Mouse (Mus musculus) MEL (cell line): Measurements from ENCODE around the gene Ctdspl. TPM values are rescaled to one million over a fixed set of nuclear protein-coding genes. Genes with fewer than 3 reads are reported as not detected.

Experiments
- DNase-seq: peaks from one replicate; pipeline ENCODE4 v3.0.0; 2011; ENCODE audit warnings: low read depth, low spot score
- H3K27ac ChIP-seq: 2 replicates; pipeline ENCODE4 v1.5.1; 2012; ENCODE audit warnings: low read depth, mild to moderate bottlenecking, control low read depth, low read length, moderate library complexity; ENCODE audit not compliant: control insufficient read depth
- H3K27me3 ChIP-seq, 2 experiments: fragments of 150-350 bp in 1 of 2; sonication (generic) in 1 of 2; 2 replicates each; pipeline ENCODE4 v1.6.1; 2012; ENCODE audit warnings: low read length in 2 of 2, mild to moderate bottlenecking in 2 of 2, improper control_type of control experiment in 1 of 2, moderate library complexity in 1 of 2; ENCODE audit not compliant: insufficient read depth in 2 of 2, control insufficient read depth in 1 of 2
- H3K36me3 ChIP-seq, 2 experiments: 2 replicates each; pipeline ENCODE4 v1.6.1; 2012 to 2014; ENCODE audit warnings: low read length in 2 of 2, improper control_type of control experiment in 1 of 2, inconsistent platforms in 1 of 2, mild to moderate bottlenecking in 1 of 2; ENCODE audit not compliant: insufficient read depth in 2 of 2, control insufficient read depth in 1 of 2
- H3K4me1 ChIP-seq, 2 experiments: fragments of 150-350 bp in 1 of 2; sonication (generic) in 1 of 2; 2 replicates each; pipeline ENCODE4 v1.6.1; 2012; ENCODE audit warnings: low read length in 2 of 2, improper control_type of control experiment in 1 of 2, mild to moderate bottlenecking in 1 of 2; ENCODE audit not compliant: insufficient read depth in 2 of 2, control insufficient read depth in 1 of 2
- H3K4me3 ChIP-seq, 2 experiments: fragments of 150-350 bp in 1 of 2; sonication (generic) in 1 of 2; 2 replicates each; pipeline ENCODE4 v1.5.1; 2012; ENCODE audit warnings: low read depth in 2 of 2, low read length in 2 of 2, mild to moderate bottlenecking in 2 of 2, moderate library complexity in 2 of 2, control low read depth in 1 of 2, improper control_type of control experiment in 1 of 2; ENCODE audit not compliant: control insufficient read depth in 1 of 2, insufficient read depth in 1 of 2
- H3K79me2 ChIP-seq: 2 replicates; pipeline ENCODE4 v1.6.1; 2012; ENCODE audit warnings: mild to moderate bottlenecking, low read length, moderate library complexity; ENCODE audit not compliant: control insufficient read depth, poor library complexity, insufficient read depth
- H3K9ac ChIP-seq: 2 replicates; pipeline ENCODE4 v1.6.1; 2012; ENCODE audit warnings: low read depth, mild to moderate bottlenecking, control low read depth, low read length, moderate library complexity; ENCODE audit not compliant: control insufficient read depth, poor library complexity, severe bottlenecking
- H3K9me3 ChIP-seq: fragments of 150-350 bp; sonication (generic); replicated peaks from 2 replicates; pipeline ENCODE4 v1.6.1; 2012; ENCODE audit warnings: mild to moderate bottlenecking, low read length, improper control_type of control experiment, moderate library complexity; ENCODE audit not compliant: insufficient read depth
- BHLHE40 ChIP-seq: IDR thresholded peaks from 2 replicates; pipeline ENCODE4 v1.6.1; 2012; ENCODE audit warnings: low read depth, mild to moderate bottlenecking, inconsistent platforms, low read length, improper control_type of control experiment, borderline replicate concordance
- CHD2 ChIP-seq: IDR thresholded peaks from 2 replicates; pipeline ENCODE4 v1.6.1; 2011; ENCODE audit warnings: low read length, improper control_type of control experiment
- CTCF ChIP-seq, 3 experiments: IDR thresholded peaks in 2 of 3; conservative IDR thresholded peaks in 1 of 3; 2 replicates each; pipeline ENCODE4 v1.5.1; 2011 to 2012; ENCODE audit warnings: low read length in 3 of 3, low read depth in 2 of 3, mild to moderate bottlenecking in 2 of 3, improper control_type of control experiment in 1 of 3, inconsistent platforms in 1 of 3, mixed read lengths in 1 of 3, moderate library complexity in 1 of 3; ENCODE audit not compliant: control insufficient read depth in 1 of 3, insufficient read depth in 1 of 3, poor library complexity in 1 of 3, severe bottlenecking in 1 of 3
- ELF1 ChIP-seq: IDR thresholded peaks from 2 replicates; pipeline ENCODE4 v1.6.1; 2014; ENCODE audit warnings: low read depth, mild to moderate bottlenecking, inconsistent platforms, low read length, improper control_type of control experiment, moderate library complexity
- GABPA ChIP-seq: IDR thresholded peaks from 2 replicates; pipeline ENCODE4 v1.6.1; 2012; ENCODE audit warnings: low read depth, mild to moderate bottlenecking, inconsistent platforms, low read length, improper control_type of control experiment, moderate library complexity
- GATA1 ChIP-seq: IDR thresholded peaks from 2 replicates; pipeline ENCODE4 v1.6.1; 2011; ENCODE audit warnings: low read depth, low read length, improper control_type of control experiment
- MAFK ChIP-seq: IDR thresholded peaks from 2 replicates; pipeline ENCODE4 v1.6.1; 2011; ENCODE audit warnings: low read depth, mild to moderate bottlenecking, low read length, improper control_type of control experiment, borderline replicate concordance
- MAX ChIP-seq: IDR thresholded peaks from 2 replicates; pipeline ENCODE4 v1.6.1; 2011; ENCODE audit warnings: low read length, improper control_type of control experiment
- NRF1 ChIP-seq: IDR thresholded peaks from 2 replicates; pipeline ENCODE4 v1.6.1; 2014; ENCODE audit warnings: low read depth, mild to moderate bottlenecking, inconsistent platforms, low read length, improper control_type of control experiment, moderate library complexity; ENCODE audit not compliant: poor library complexity, insufficient read depth, severe bottlenecking
- POLR2AphosphoS5 ChIP-seq: IDR thresholded peaks from 2 replicates; pipeline ENCODE4 v1.6.1; 2012; ENCODE audit warnings: low read depth, borderline replicate concordance, mild to moderate bottlenecking, inconsistent platforms, low read length, moderate library complexity, mixed read lengths
- RAD21 ChIP-seq: IDR thresholded peaks from 2 replicates; pipeline ENCODE4 v1.6.1; 2011; ENCODE audit warnings: mild to moderate bottlenecking, low read depth, low read length, improper control_type of control experiment
- USF2 ChIP-seq, 2 experiments: IDR thresholded peaks; 2 replicates each; pipeline ENCODE4 v1.6.1; 2011 to 2012; ENCODE audit warnings: improper control_type of control experiment in 2 of 2, low read length in 2 of 2, borderline replicate concordance in 1 of 2, inconsistent platforms in 1 of 2, low read depth in 1 of 2, mild to moderate bottlenecking in 1 of 2; ENCODE audit not compliant: insufficient read depth in 1 of 2
- ZMIZ1 ChIP-seq: IDR thresholded peaks from 2 replicates; pipeline ENCODE4 v1.6.1; 2012; ENCODE audit warnings: low read depth, mild to moderate bottlenecking, inconsistent platforms, low read length, improper control_type of control experiment, moderate library complexity
- ZNF384 ChIP-seq: IDR thresholded peaks from 2 replicates; pipeline ENCODE4 v1.6.1; 2012; ENCODE audit warnings: low read depth, mild to moderate bottlenecking, inconsistent platforms, low read length, improper control_type of control experiment
- polyA plus RNA-seq, 2 experiments: library from polyadenylated mRNA; stranded (reverse) in 1 of 2; unstranded in 1 of 2; fragments of >175 nt in 1 of 2; fragments of >200 nt in 1 of 2; gene quantifications; 2 replicates each; pipeline versions ENCODE4 v1.2.1 to v1.2.4; 2012; ENCODE audit warnings: low replicate concordance in 2 of 2, low read depth in 1 of 2; ENCODE audit not compliant: insufficient read length in 2 of 2, insufficient read depth in 1 of 2, missing spikeins in 1 of 2
- total RNA-seq: library from RNA; depleted of rRNA; stranded (reverse); fragments of 300-350 nt; gene quantifications from 2 replicates; pipeline ENCODE4 v1.2.3, GENCODE M21; 2012

Gene Ctdspl
- total and polyA plus RNA-seq, 3 experiments = 15.3 to 20.7 TPM; not detected in 1

GRCm38 (mm10) chr9:118975211-118975671 lies 49.0 kb downstream of the Ctdspl start:
- DNase-seq = no peak
- Histone ChIP-seq H3K79me2 (no peaks in the 10 kb centered on the region), H3K27me3 (no peaks in the 10 kb centered on the region), H3K9ac (no peak overlapping the region)
- TF ChIP-seq GATA1 (no peak), BHLHE40 (no peak)
- TF ChIP-seq, all 39 proteins: peak for 0
- no peaks in the 10 kb centered on the region for H3K9me3 ChIP-seq
- H3K4me3 ChIP-seq = no peak overlapping the region
- H3K4me1 ChIP-seq = peaks cover 2 to 12% of the 10 kb centered on the region in 2 experiments; a peak in 2 of 4 replicates
- peaks cover 0 to 5% of the 10 kb centered on the region in 2 experiments; a peak in 2 of 4 replicates for H3K36me3 ChIP-seq
- H3K27ac ChIP-seq = no peak overlapping the region

DNA sequence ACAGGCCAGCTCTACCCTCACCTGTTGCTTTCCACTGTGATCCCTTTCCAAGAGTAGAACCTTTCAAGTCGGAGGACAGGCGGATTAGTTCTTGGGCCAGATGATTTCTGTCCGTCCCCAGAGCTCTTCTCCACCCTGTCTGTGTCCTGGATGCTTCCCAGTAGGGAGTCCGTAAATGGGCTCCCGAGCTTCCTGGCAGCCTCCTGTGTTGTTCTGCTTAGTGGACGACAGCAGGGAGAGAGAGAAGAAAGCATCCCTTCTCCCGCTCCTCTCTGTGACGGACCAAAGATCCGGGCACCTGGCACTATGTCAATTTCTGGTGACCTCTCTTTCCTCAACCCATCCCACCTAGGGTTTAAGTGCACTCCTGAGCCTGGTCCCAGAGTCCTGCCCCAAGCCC lies 49.5 kb downstream of the Ctdspl start:
- Histone ChIP-seq H3K27ac (no peak overlapping the region), H3K4me1 (peaks cover 2 to 12% of the 10 kb centered on the region in 2 experiments; a peak in 2 of 4 replicates), H3K4me3 (no peak overlapping the region), H3K36me3 (peaks cover 0 to 5% of the 10 kb centered on the region in 2 experiments; a peak in 2 of 4 replicates), H3K9ac (no peak overlapping the region), H3K9me3 (no peaks in the 10 kb centered on the region)
- DNase-seq = no peak
- TF ChIP-seq ZMIZ1 (no peak), NRF1 (no peak), RAD21 (no peak), CHD2 (no peak), MAFK (no peak)
- TF ChIP-seq, all 39 proteins: peak for 0
- no peaks in the 10 kb centered on the region for H3K79me2 ChIP-seq
- no peaks in the 10 kb centered on the region for H3K27me3 ChIP-seq

- H3K79me2 ChIP-seq = no peaks in the 10 kb centered on the region
- H3K27ac ChIP-seq = no peak overlapping the region
- no peaks in the 10 kb centered on the region for H3K9me3 ChIP-seq
- H3K27me3 ChIP-seq = no peaks in the 10 kb centered on the region
- no peak overlapping the region for H3K4me3 ChIP-seq
- peaks cover 0 to 5% of the 10 kb centered on the region in 2 experiments; a peak in 2 of 4 replicates for H3K36me3 ChIP-seq
- no peak for TF ChIP-seq MAFK
- no peak for TF ChIP-seq POLR2AphosphoS5
- TF ChIP-seq GABPA = no peak
- no peak for TF ChIP-seq CTCF (IDR thresholded peaks at IDR 0.05 in 2 of 3, conservative IDR thresholded peaks at IDR 0.05 in 1 of 3; ENCODE audit: control insufficient read depth in 1 of 3, insufficient read depth in 1 of 3, low read depth in 2 of 3, low read length in 3 of 3, poor library complexity in 1 of 3, severe bottlenecking in 1 of 3)
- no peak for TF ChIP-seq MAX
- no peak for TF ChIP-seq NRF1
- no peak for TF ChIP-seq ZNF384
- TF ChIP-seq USF2 (IDR thresholded peaks at IDR 0.05; ENCODE audit: borderline replicate concordance in 1 of 2, insufficient read depth in 1 of 2, low read depth in 1 of 2, low read length in 2 of 2) = no peak
- no peak for TF ChIP-seq BHLHE40
- no peak for TF ChIP-seq ELF1
- H3K4me1 ChIP-seq = peaks cover 2 to 12% of the 10 kb centered on the region in 2 experiments; a peak in 2 of 4 replicates
- no peak overlapping the region for H3K9ac ChIP-seq
- no peak for DNase-seq
These were observed 50.3 kb downstream of the Ctdspl start for GRCm38 (mm10) chr9:118976561-118976960.
